Mouse (Mus musculus) gastrocnemius, adult 8-10 months (tissue): ENCODE data around the gene Pheta2. TPM values are rescaled to one million over a fixed set of nuclear protein-coding genes. Genes with fewer than 3 reads are reported as not detected.
"Not testable (repeated sequence)": the region's sequence is repeated elsewhere in the genome, so short reads cannot be mapped to it uniquely, and the experiment has no call there.

Experiments used
- DNase-seq, 2 experiments: peaks; one replicate each; pipeline ENCODE4 v3.0.0; 2022; ENCODE audit warnings: low spot score in 2 of 2
- total RNA-seq, 4 experiments: library from RNA; stranded (reverse); gene quantifications; 2 replicates each; pipeline ENCODE4 v1.2.4; 2022

The Pheta2 gene
- total RNA-seq, 4 experiments from 2014 or later: 0.17 to 0.43 (median 0.36) TPM

GRCm38 (mm10) chr15:82343368-82344287, 4.9 kb downstream of the Pheta2 start:
- DNase-seq: no peak

GRCm38 (mm10) chr15:82344971-82345370, 6.2 kb downstream of the Pheta2 start:
- DNase-seq: no peak

- DNase-seq: peak; percentile 96 to 97
These were observed 7.2 kb downstream of the Pheta2 start for GRCm38 (mm10) chr15:82345820-82346470.

GRCm38 (mm10) chr15:82346580-82347302, 8.0 kb downstream of the Pheta2 start:
- no peak for DNase-seq

GRCm38 (mm10) chr15:82347303-82347676, 8.5 kb downstream of the Pheta2 start:
- no peak for DNase-seq

GRCm38 (mm10) chr15:82347852-82348251, 9.1 kb downstream of the Pheta2 start:
- DNase-seq: no peak

- DNase-seq: no peak
These were observed 9.7 kb downstream of the Pheta2 start for GRCm38 (mm10) chr15:82348258-82348998.

GRCm38 (mm10) chr15:82348999-82349341, 10.2 kb downstream of the Pheta2 start:
- DNase-seq: no peak

- no peak for DNase-seq
These were observed 11.6 kb downstream of the Pheta2 start for GRCm38 (mm10) chr15:82350349-82350748.

- DNase-seq: no peak
These were observed 12.7 kb downstream of the Pheta2 start for GRCm38 (mm10) chr15:82351480-82351879.

- no peak for DNase-seq
These were observed 14.5 kb downstream of the Pheta2 start for GRCm38 (mm10) chr15:82353078-82353744.

GRCm38 (mm10) chr15:82353745-82354113, 15.0 kb downstream of the Pheta2 start:
- DNase-seq: no peak

GRCm38 (mm10) chr15:82354126-82354945, 15.6 kb downstream of the Pheta2 start, which contains the start of gene Ndufa6:
Ndufa6 (minus strand) TSS chr15:82354322.
- peak; percentile 91 to 96 for DNase-seq

- DNase-seq: no peak
These were observed 19.9 kb downstream of the Pheta2 start for GRCm38 (mm10) chr15:82358431-82359260.

- DNase-seq: peak; percentile 59 to 67
These were observed 22.8 kb downstream of the Pheta2 start for GRCm38 (mm10) chr15:82361459-82362018.

GRCm38 (mm10) chr15:82362234-82362633, 23.5 kb downstream of the Pheta2 start:
- no peak for DNase-seq

- DNase-seq: not testable (repeated sequence)
These were observed 25.1 kb downstream of the Pheta2 start for GRCm38 (mm10) chr15:82363801-82364200.

GRCm38 (mm10) chr15:82364561-82364960, 25.8 kb downstream of the Pheta2 start:
- DNase-seq: not testable (repeated sequence)

GRCm38 (mm10) chr15:82368146-82368545, 29.4 kb downstream of the Pheta2 start:
- no peak for DNase-seq
